9 mouse cellular contexts compared by ENCODE assay signal in genomic region chr16:95703958-95704357, GRCm38 (mm10). TPM values are rescaled to one million over a fixed set of nuclear protein-coding genes. Genes with fewer than 3 reads are reported as not detected.
DNase-seq lines count a peak whose midpoint lies in the region; ATAC-seq lines count a peak whose summit lies in the region.
"Had no signal": no experiment of that assay in that cellular context is flagged by ENCODE, and none has a peak within 500 bp of the region (broad histone marks: within the 10 kb centered on the region; RNA-seq: fewer than 3 reads in every experiment).

No protein-coding gene starts in this region.

- peaks cover 12% of the 10 kb centered on the region for H3K36me3 ChIP-seq in midbrain, embryonic 10.5 days
- H3K36me3 ChIP-seq in midbrain, embryonic 11.5 days (ENCODE audit: control insufficient read depth, insufficient read depth, low read length): no peaks in the 10 kb centered on the region
- no peaks in the 10 kb centered on the region for H3K36me3 ChIP-seq in forebrain, embryonic 16.5 days (ENCODE audit: control insufficient read depth, insufficient read depth)
- H3K36me3 ChIP-seq in kidney, embryonic 16.5 days (ENCODE audit: insufficient read depth, low read length): peaks cover 11% of the 10 kb centered on the region
- H3K36me3 ChIP-seq in midbrain, embryonic 16.5 days (ENCODE audit: control insufficient read depth, insufficient read depth, low read length): no peaks in the 10 kb centered on the region

- WGBS in midbrain, embryonic 10.5 days: 62% methylated on average over 8 of the region's 8 CpGs
- WGBS in midbrain, embryonic 11.5 days: 61% methylated on average over 8 of the region's 8 CpGs
- 11% methylated on average over 8 of the region's 8 CpGs for WGBS in forebrain, embryonic 16.5 days
- WGBS in kidney, embryonic 16.5 days: 10% methylated on average over 8 of the region's 8 CpGs
- 41% methylated on average over 8 of the region's 8 CpGs for WGBS in midbrain, embryonic 16.5 days

- H3K9ac ChIP-seq in midbrain, embryonic 11.5 days (ENCODE audit: low read length): no peak overlapping the region
- H3K9ac ChIP-seq in forebrain, embryonic 16.5 days (replicated peaks; ENCODE audit: low read depth, low read length): no peak overlapping the region
- peak overlapping the region; percentile 71 for H3K9ac ChIP-seq in kidney, embryonic 16.5 days (replicated peaks; ENCODE audit: low read length)
- peak overlapping the region; percentile 22; the same call in 1 of the 2 replicates for H3K9ac ChIP-seq in midbrain, embryonic 16.5 days (ENCODE audit: low read depth, low read length)

- H3K4me3 ChIP-seq in midbrain, embryonic 10.5 days: peak overlapping the region; percentile 12; the same call in 1 of the 2 replicates
- H3K4me3 ChIP-seq in midbrain, embryonic 11.5 days (ENCODE audit: low read depth, low read length): no peak overlapping the region
- H3K4me3 ChIP-seq in forebrain, embryonic 16.5 days (replicated peaks; ENCODE audit: low read length): 0 out of 2 replicates have a peak overlapping the region, but pooled peaks have one; percentile 1
- peak overlapping the region; percentile 49 for H3K4me3 ChIP-seq in kidney, embryonic 16.5 days (ENCODE audit: low read length)
- H3K4me3 ChIP-seq in midbrain, embryonic 16.5 days (ENCODE audit: low read depth, low read length): peak overlapping the region; percentile 12

- no peak for ATAC-seq in midbrain, embryonic 11.5 days (ENCODE audit: low FRiP score)
- no peak for ATAC-seq in forebrain, embryonic 16.5 days
- ATAC-seq in kidney, embryonic 16.5 days (ENCODE audit: low FRiP score, low TSS enrichment): no peak
- ATAC-seq in midbrain, embryonic 16.5 days: no peak
- no peak for ATAC-seq in megakaryocyte progenitor cell, adult 5-6 weeks (replicated peaks; ENCODE audit: poor library complexity)
- ATAC-seq in monocyte, adult 5-6 weeks (replicated peaks; ENCODE audit: insufficient number of reproducible peaks, low FRiP score, low TSS enrichment, poor library complexity, severe bottlenecking): no peak

- H3K4me1 ChIP-seq in midbrain, embryonic 10.5 days: peaks cover 26% of the 10 kb centered on the region
- no peaks in the 10 kb centered on the region for H3K4me1 ChIP-seq in midbrain, embryonic 11.5 days (ENCODE audit: control insufficient read depth, insufficient read depth, low read length)
- peaks cover 16% of the 10 kb centered on the region for H3K4me1 ChIP-seq in forebrain, embryonic 16.5 days (replicated peaks; ENCODE audit: control insufficient read depth, insufficient read depth, low read length)
- H3K4me1 ChIP-seq in kidney, embryonic 16.5 days (ENCODE audit: insufficient read depth, low read length): peaks cover 53% of the 10 kb centered on the region
- H3K4me1 ChIP-seq in midbrain, embryonic 16.5 days (ENCODE audit: control insufficient read depth, insufficient read depth, low read length): peaks cover 13% of the 10 kb centered on the region; the same call in 1 of the 2 replicates

- H3K27me3 ChIP-seq in midbrain, embryonic 10.5 days (ENCODE audit: low read depth, poor library complexity, severe bottlenecking): no peaks in the 10 kb centered on the region
- no peaks in the 10 kb centered on the region for H3K27me3 ChIP-seq in midbrain, embryonic 11.5 days (ENCODE audit: control insufficient read depth, insufficient read depth, low read length)
- H3K27me3 ChIP-seq in forebrain, embryonic 16.5 days (replicated peaks; ENCODE audit: control insufficient read depth, insufficient read depth, low read length): 0 out of 2 replicates have a peak, but pooled peaks cover 3% of the 10 kb centered on the region
- H3K27me3 ChIP-seq in kidney, embryonic 16.5 days (ENCODE audit: insufficient read depth, low read length): no peaks in the 10 kb centered on the region
- H3K27me3 ChIP-seq in midbrain, embryonic 16.5 days (ENCODE audit: control insufficient read depth, insufficient read depth, low read depth, low read length): no peaks in the 10 kb centered on the region

- H3K27ac ChIP-seq in midbrain, embryonic 10.5 days (replicated peaks): no peak overlapping the region
- H3K27ac ChIP-seq in midbrain, embryonic 11.5 days (ENCODE audit: low read depth, low read length): no peak overlapping the region
- H3K27ac ChIP-seq in forebrain, embryonic 16.5 days (ENCODE audit: low read length): no peak overlapping the region
- peak overlapping the region; percentile 60; the same call in 1 of the 2 replicates for H3K27ac ChIP-seq in kidney, embryonic 16.5 days (ENCODE audit: low read length)
- H3K27ac ChIP-seq in midbrain, embryonic 16.5 days (ENCODE audit: low read length): no peak overlapping the region

- no peak for DNase-seq in midbrain, embryonic 10.5 days (ENCODE audit: low spot score)
- DNase-seq in midbrain, embryonic 11.5 days (ENCODE audit: low spot score, missing footprints): no peak
- DNase-seq in natural killer cell, adult 2 months (ENCODE audit: low spot score in 2 of 2): no peak

- no peak overlapping the region for H3K4me2 ChIP-seq in midbrain, embryonic 11.5 days
- peak overlapping the region; percentile 33 for H3K4me2 ChIP-seq in forebrain, embryonic 16.5 days (ENCODE audit: low read length)
- peak overlapping the region; percentile 59 for H3K4me2 ChIP-seq in kidney, embryonic 16.5 days (replicated peaks; ENCODE audit: low read depth, low read length)
- peak overlapping the region; percentile 45 for H3K4me2 ChIP-seq in midbrain, embryonic 16.5 days (ENCODE audit: low read length)

- H3K9me3 ChIP-seq in midbrain, embryonic 10.5 days (replicated peaks): no peaks in the 10 kb centered on the region
- no peaks in the 10 kb centered on the region for H3K9me3 ChIP-seq in midbrain, embryonic 11.5 days (ENCODE audit: control insufficient read depth, low read length)
- H3K9me3 ChIP-seq in forebrain, embryonic 16.5 days (ENCODE audit: control insufficient read depth, low read length): no peaks in the 10 kb centered on the region
- no peaks in the 10 kb centered on the region for H3K9me3 ChIP-seq in kidney, embryonic 16.5 days (ENCODE audit: low read length)
- no peaks in the 10 kb centered on the region for H3K9me3 ChIP-seq in midbrain, embryonic 16.5 days (replicated peaks; ENCODE audit: control insufficient read depth, low read length, poor library complexity, severe bottlenecking)
- H3K9me3 ChIP-seq: megakaryocyte, embryonic 14.5 days had no signal

RNA-seq across cellular contexts. Expression of gene Ets2, which starts 2.1 kb away (rescaled TPM):
- 16.2 and 16.8 TPM in 2 replicates for polyA plus RNA-seq in midbrain, embryonic 10.5 days (2016; fragmentation: Nextera tagmentation; extraction: Ambion mirVana)
- polyA plus RNA-seq in midbrain, embryonic 11.5 days (2014; fragmentation: Nextera tagmentation; extraction: Ambion mirVana): 13.7 and 16.6 TPM in 2 replicates
- 19.0 and 20.9 TPM in 2 replicates for polyA plus RNA-seq in forebrain, embryonic 16.5 days (2015; fragmentation: Nextera tagmentation; extraction: Ambion mirVana)
- polyA plus RNA-seq in kidney, embryonic 16.5 days (2015; fragmentation: Nextera tagmentation; extraction: Ambion mirVana): 69.3 and 72.7 TPM in 2 replicates
- 21.2 and 21.9 TPM in 2 replicates for polyA plus RNA-seq in midbrain, embryonic 16.5 days (2015; fragmentation: Nextera tagmentation; extraction: Ambion mirVana)
- 9.9 and 12.1 TPM in 2 replicates for total RNA-seq in megakaryocyte progenitor cell, adult 5-6 weeks (2015)
- 7.0 and 9.8 TPM in 2 replicates for total RNA-seq in megakaryocyte progenitor cell, adult 5-6 weeks (2017)
- total RNA-seq in monocyte, adult 5-6 weeks (2017): 51.5 to 79.9 TPM (median 76.7 TPM) in 3 replicates

Comparison
In these comparisons a context has a peak if more than half of its experiments do, and no peak if none do; other contexts are left out.
1. H3K9ac ChIP-seq: peak in kidney, embryonic 16.5 days (single experiment) and midbrain, embryonic 16.5 days (single experiment); none in midbrain, embryonic 11.5 days (single experiment) and forebrain, embryonic 16.5 days (single experiment).